Mouse (Mus musculus): ENCODE results near the gene Zfp14.

DNA sequence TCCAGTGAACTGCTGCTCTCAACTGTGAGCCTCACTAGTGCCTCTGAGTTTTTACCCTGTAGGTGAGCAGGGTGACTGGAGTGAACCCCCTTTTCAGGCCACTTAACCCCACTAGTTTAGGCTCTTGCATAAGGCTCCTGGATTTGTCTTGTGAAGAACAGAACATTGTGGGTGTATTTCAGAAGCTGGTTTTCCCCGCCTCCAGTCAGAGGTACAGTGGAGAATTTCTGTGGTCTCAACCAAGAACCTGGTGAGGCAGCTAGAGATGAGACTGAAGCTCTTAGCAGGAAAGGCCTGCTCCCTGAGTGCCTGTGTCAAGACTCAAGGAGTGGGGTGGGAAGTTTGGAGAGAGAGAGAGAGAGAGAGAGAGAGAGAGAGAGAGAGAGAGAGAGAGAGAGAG, 43.6 kb downstream of the Zfp14 start:
- TF ChIP-seq CTCF (conservative IDR thresholded peaks at IDR 0.05 in 1 of 2, IDR thresholded peaks at IDR 0.05 in 1 of 2; ENCODE audit: low read depth in 2 of 2, low read length in 2 of 2) (no peak), MAFK (IDR thresholded peaks at IDR 0.05; ENCODE audit: insufficient replicate concordance, low read length) (no peak), GABPA (IDR thresholded peaks at IDR 0.05; ENCODE audit: insufficient replicate concordance, low read depth, low read length) (no peak), MAX (IDR thresholded peaks at IDR 0.05; ENCODE audit: low read length) (no peak), RAD21 (IDR thresholded peaks at IDR 0.05; ENCODE audit: low read depth, low read length) (no peak), ZC3H11A (IDR thresholded peaks at IDR 0.05; ENCODE audit: low read depth, low read length) (no peak), USF1 (IDR thresholded peaks at IDR 0.05; ENCODE audit: low read depth, low read length) (no peak), JUND (conservative IDR thresholded peaks at IDR 0.05; ENCODE audit: low read depth, low read length) (no peak), KAT2A (IDR thresholded peaks at IDR 0.05; ENCODE audit: insufficient replicate concordance, low read length) (no peak), TBP (conservative IDR thresholded peaks at IDR 0.05; ENCODE audit: low read depth, low read length) (no peak), HCFC1 (IDR thresholded peaks at IDR 0.05; ENCODE audit: low read depth, low read length) (no peak)

Measured in CH12.LX (cell line).